Mouse (Mus musculus): ENCODE results near the gene Ddx31.

The Ddx31 gene

DNA sequence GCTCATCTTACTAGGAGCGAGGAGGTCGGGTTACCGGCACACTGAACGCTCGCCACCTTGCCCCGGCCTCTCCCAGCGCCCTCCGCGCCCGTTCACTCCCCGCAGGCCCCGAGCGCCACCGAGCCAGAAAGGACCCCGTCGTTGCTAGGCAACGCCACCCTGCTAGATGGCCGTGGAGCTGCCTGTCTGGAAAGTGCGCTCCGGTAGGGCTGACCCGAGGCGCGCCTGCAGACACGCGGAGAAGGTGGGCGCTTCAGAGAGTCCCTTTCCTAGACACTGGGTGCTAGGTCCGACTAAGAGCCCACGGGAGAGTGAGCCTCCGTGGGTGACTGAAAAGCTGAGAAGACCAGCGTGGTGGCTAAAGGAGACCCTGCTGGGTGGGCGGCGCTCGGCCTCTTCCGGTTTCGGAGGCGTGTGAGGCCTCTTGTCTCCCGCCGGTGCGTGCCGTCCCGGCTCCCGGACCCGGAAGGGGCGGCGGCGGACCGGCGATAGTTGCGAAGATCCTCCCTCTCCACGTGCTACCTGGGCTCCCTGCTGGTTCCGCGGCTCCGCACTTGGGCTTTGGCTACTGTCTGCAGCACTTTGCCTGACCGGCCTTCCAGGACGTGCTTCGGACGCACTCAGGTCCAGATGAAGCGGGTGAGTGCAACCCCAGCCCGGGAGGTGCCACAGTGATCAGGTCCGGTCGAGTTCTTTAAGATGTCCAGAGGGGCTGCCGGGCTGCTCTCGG, at the start of gene Ddx31, which contains the start of gene Gtf3c4:
TSS of gene Ddx31 (plus strand) at position 185 of the 730 bp plus-strand sequence.
TSS of gene Gtf3c4 (minus strand) at position 139 of the 730 bp plus-strand sequence.
- in situ Hi-C loops (cut with MboI, MseI) = loop anchor here (5.0 kb wide), 1 partner anchor 217 kb away; the partner anchor contains the start of gene Cfap77

DNA sequence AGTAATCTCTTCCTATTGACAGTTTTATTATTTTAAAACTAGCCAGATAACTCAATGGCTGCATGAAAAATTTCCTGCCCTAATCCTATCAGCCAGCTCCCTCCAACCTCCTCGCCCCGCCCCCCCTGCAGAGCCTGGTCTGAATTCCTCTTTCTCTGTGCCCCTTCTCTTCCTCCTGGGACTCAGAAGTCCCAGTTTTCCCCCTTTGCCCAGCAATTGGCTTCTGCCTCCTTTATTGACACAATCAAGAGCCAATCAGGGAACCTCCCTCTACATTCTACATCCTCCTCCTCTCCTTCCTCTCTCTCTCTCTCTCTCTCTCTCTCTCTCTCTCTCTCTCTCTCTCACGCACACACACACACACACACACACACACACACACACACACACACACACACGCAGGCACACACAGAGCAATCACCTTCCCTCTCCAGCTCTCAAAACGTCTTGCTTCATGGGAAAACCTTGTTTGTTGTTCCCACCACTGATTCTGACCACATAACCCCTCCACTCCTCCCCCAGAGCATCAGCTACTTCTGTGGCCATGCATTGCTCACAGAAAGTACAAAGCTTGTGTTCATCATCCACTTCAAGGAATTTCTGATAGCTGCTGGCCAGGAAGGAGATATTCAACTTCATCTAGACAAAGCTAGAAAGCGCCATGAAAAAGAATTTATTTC, 47.1 kb upstream of the Ddx31 start:
- in situ Hi-C loops (cut with MboI, MseI) = no loop called here

DNA sequence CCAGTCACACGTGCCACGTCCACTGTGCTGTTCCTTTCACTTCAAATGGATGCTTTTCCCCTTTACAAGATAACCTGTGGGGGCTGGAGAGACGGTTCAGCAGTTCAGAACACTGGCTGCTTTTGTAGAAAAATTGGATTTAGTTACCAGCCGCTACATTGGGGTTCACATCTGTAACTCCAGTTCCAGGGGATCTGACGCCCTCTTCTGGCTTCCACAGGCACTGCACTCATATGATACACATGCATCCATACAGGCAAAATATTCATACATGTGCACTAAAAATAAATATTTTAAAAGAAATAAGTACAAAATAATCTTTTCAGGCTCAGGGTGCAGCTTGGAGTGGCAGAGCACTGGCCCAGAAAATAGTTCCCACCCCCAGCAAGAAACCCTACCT, 45.6 kb upstream of the Ddx31 start:
- in situ Hi-C loops (cut with MboI, MseI) = no loop called here

- in situ Hi-C loops (cut with MboI, MseI) = no loop called here
Observed at GRCm38 (mm10) chr2:28796298-28796697, 43.9 kb upstream of the Ddx31 start.

- in situ Hi-C loops (cut with MboI, MseI) = no loop called here
Observed at GRCm38 (mm10) chr2:28797490-28798106, 42.6 kb upstream of the Ddx31 start.

- in situ Hi-C loops (cut with MboI, MseI) = no loop called here
Observed at GRCm38 (mm10) chr2:28798390-28798789, 41.8 kb upstream of the Ddx31 start.

GRCm38 (mm10) chr2:28799575-28799974, 40.6 kb upstream of the Ddx31 start:
- in situ Hi-C loops (cut with MboI, MseI) = no loop called here

GRCm38 (mm10) chr2:28803406-28803805, 36.8 kb upstream of the Ddx31 start:
- in situ Hi-C loops (cut with MboI, MseI) = no loop called here

DNA sequence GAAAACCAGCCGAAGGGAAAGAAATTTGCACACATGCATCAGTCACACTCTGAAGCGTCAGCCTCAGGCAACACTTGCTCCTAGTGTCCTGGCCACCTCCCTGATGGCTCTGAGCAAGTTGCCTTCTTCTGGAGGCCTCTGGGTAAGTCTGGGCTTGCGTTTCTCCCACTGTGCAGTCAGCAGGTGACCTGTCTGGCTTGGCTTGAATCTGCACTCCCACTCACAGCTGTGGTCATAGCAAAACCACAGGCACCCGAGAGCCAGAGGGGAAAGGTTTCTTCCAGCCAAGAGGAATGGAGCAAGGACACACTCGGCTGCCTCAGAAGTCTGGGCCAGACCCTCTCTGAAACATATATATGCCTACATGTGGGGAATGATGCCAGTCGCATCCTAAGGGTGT, 31.4 kb upstream of the Ddx31 start:
- in situ Hi-C loops (cut with MboI, MseI) = no loop called here

GRCm38 (mm10) chr2:28810260-28811013, 29.8 kb upstream of the Ddx31 start:
- in situ Hi-C loops (cut with MboI, MseI) = no loop called here

GRCm38 (mm10) chr2:28818866-28819265, 21.3 kb upstream of the Ddx31 start:
- in situ Hi-C loops (cut with MboI, MseI) = no loop called here

DNA sequence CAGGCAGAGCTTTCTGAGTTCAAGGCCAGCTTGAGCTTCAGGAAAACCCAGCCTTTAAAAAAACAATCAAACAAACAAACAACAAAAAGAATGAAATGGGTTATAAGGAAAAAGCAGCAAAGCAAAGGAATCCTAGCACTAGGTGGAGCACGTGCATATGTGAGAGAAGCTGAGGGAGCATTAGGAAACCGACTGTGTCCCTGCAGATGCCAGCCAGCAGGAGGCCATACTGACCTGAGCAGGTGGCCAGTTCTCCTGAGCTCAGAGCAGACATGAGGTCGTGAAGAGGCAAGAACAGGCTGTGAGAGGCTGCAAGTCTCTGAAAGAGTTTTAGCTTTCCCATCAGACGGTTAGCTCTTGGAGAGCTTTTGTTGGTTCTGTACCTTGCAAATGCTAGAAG, 10.9 kb upstream of the Ddx31 start:
- in situ Hi-C loops (cut with MboI, MseI) = no loop called here

GRCm38 (mm10) chr2:28836181-28836940, 3.8 kb upstream of the Ddx31 start:
- in situ Hi-C loops (cut with MboI, MseI) = loop anchor here (10.0 kb wide), 1 partner anchor 778 kb away; the partner anchor contains the start of gene Rapgef1

DNA sequence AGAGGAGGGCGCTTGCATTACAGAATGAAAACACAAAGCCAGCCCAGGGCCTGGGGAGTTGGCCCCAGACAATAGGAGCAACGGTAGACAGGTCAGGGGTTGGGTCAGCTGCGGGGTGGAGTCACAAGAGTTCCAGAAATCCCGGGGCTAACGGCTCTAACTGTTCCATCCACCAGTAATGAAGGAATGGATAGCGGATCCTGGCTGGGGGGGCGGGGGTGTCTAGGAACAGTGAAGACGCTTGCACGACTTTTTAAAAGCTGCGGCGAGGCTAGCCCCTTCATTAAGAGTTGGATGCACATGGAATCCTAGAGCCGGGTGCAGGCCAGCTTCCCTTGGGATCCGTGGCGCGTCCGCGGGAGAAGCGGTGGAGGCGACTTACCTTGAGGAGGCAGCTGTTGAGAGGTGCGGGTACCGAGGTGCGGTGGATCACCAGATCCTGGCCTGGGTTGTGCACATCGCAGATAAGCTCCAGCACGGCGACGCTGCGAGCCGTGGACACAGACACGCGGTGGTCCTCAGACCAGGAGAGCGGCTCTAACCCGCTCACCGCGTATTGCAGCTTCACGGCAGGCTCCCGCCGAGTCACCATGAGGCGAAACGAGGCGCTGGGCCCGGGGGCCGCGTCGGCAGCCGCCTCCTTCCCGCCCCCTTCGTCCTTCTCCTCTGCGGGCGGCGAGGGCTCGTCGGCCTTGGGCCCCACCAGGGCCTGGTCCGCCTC, 545 bp upstream of the Ddx31 start:
- in situ Hi-C loops (cut with MboI, MseI) = loop anchor here (5.0 to 10.0 kb wide), 2 partner anchors 218 to 775 kb away; partner anchors contain the start of genes Cfap77 and Rapgef1

DNA sequence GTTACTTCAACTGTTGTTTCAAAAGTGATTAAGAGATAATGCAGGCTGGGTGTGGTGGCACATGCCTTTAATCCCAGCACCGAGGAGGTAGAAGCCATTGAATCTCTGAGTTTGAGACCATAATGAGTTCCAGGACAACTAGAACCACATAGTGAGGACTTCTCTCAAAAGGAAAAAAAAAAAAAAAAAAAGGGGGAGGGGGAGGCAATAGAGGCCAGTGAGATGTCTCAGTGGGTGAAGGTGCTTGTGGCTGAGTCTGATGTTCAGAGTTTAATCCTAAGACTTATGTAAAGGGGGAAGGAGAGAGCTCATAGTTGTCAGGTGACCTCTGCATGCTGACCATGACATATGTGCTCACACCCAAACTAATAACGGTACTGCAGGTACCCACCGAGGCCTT, 1.8 kb downstream of the Ddx31 start:
- in situ Hi-C loops (cut with MboI, MseI) = loop anchor here (5.0 kb wide), 1 partner anchor 215 kb away; the partner anchor contains the start of gene Cfap77

DNA sequence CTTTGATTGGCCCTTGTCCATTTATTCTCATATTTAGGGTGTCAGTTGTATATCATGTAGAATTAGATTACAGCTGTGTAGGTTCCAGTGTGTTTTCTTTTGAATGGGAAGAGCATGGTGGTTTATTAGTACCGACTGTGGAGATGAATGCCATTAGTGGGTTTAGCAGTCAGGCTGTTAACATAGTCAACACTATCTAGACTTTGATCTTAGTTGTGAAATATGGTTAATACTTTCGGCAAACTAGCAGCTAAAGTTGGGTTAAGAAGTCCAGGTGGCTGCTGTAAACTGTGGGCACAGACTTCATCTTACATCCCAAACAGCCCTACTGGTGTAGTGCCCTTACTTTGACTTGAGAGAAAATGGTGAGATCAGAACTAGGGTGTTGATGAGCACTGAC, 8.7 kb downstream of the Ddx31 start:
- in situ Hi-C loops (cut with MboI, MseI) = no loop called here

- in situ Hi-C loops (cut with MboI, MseI) = no loop called here
Observed at GRCm38 (mm10) chr2:28852594-28852993, 12.4 kb downstream of the Ddx31 start.

DNA sequence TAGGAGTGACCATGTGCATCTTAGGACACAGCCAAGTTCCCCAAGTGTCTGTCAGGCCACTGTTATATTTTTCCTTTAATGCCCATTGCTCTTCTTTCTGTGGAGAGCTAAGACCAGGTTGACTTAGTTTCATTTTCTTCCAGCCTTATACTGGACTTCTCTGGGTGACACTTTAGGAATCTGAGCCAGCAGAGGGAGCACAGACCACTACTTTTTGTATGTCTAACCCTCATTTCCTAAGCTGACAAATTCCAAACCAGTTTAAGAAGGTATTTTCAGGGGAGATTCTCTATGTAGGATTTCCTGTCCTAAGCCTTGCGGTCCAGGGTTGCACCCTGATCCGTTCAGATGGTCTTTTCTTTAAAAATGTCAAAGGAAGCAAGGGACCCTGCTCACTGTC, 15.6 kb downstream of the Ddx31 start:
- in situ Hi-C loops (cut with MboI, MseI) = no loop called here

GRCm38 (mm10) chr2:28859303-28859702, 19.1 kb downstream of the Ddx31 start:
- in situ Hi-C loops (cut with MboI, MseI) = no loop called here
